ENCODE assay signal across 15 mouse cellular contexts in genomic region chr15:79379658-79380057, GRCm38 (mm10). TPM values are rescaled to one million over a fixed set of nuclear protein-coding genes. Genes with fewer than 3 reads are reported as not detected.
DNase-seq lines count a peak whose midpoint lies in the region; ATAC-seq and TF ChIP-seq lines count a peak whose summit lies in the region.
"Had no signal": no experiment of that assay in that cellular context is flagged by ENCODE, and none has a peak within 500 bp of the region (broad histone marks: within the 10 kb centered on the region; RNA-seq: fewer than 3 reads in every experiment).

No protein-coding gene starts in this region.

- peak overlapping the region; percentile 3 for H3K4me3 ChIP-seq in gastrocnemius, adult 2 months
- no peak overlapping the region for H3K4me3 ChIP-seq in heart, embryonic 15.5 days
- no peak overlapping the region for H3K4me3 ChIP-seq in layer of hippocampus, adult 2 months
- H3K4me3 ChIP-seq in olfactory bulb, adult 2 months (ENCODE audit: insufficient read depth, low read depth, low read length): no peak overlapping the region
- H3K4me3 ChIP-seq: limb, embryonic 10.5 days; limb, embryonic 15.5 days; liver, embryonic 13.5 days; neural tube, embryonic 12.5 days had no signal

- H3K36me3 ChIP-seq in heart, embryonic 15.5 days: peaks cover 27% of the 10 kb centered on the region

- peaks cover 52% of the 10 kb centered on the region for H3K4me1 ChIP-seq in heart, embryonic 15.5 days (replicated peaks)
- peaks cover 44% of the 10 kb centered on the region for H3K4me1 ChIP-seq in olfactory bulb, adult 2 months (ENCODE audit: control insufficient read depth, insufficient read depth, low read length)

- no peak for ATAC-seq in heart, embryonic 15.5 days (replicated peaks; ENCODE audit: insufficient number of reproducible peaks, insufficient read depth, low FRiP score, low read depth)
- ATAC-seq: midbrain, embryonic 16.5 days had no signal

- WGBS in heart, embryonic 15.5 days: 77% methylated on average over 7 of the region's 7 CpGs
- WGBS in olfactory bulb, adult 2 months: 89% methylated on average over 7 of the region's 7 CpGs

- intact Hi-C loops in gastrocnemius, adult 2 months (cut with DNase I): loop anchor here (2.0 kb wide), 1 partner anchor 23 kb away; the partner anchor contains the start of gene Tmem184b

- TF ChIP-seq POLR2A in olfactory bulb, adult 2 months (IDR thresholded peaks at IDR 0.05; ENCODE audit: insufficient read depth, low read depth, low read length): no peak

- no peak for DNase-seq in gastrocnemius, adult 2 months
- no peak for DNase-seq in gastrocnemius, postnatal 4 days (ENCODE audit: low spot score in 2 of 2)
- no peak for DNase-seq in heart, postnatal 4 days
- DNase-seq in layer of hippocampus, adult 2 months (ENCODE audit: low spot score in 2 of 2): no peak
- DNase-seq in layer of hippocampus, postnatal 36 days: no peak

- H3K4me2 ChIP-seq in heart, embryonic 15.5 days: no peak overlapping the region
- H3K4me2 ChIP-seq: limb, embryonic 15.5 days; liver, embryonic 13.5 days; midbrain, embryonic 11.5 days; neural tube, embryonic 12.5 days had no signal

- no peak overlapping the region for H3K9ac ChIP-seq in heart, embryonic 15.5 days
- H3K9ac ChIP-seq: limb, embryonic 15.5 days; liver, embryonic 13.5 days; neural tube, embryonic 12.5 days had no signal

- peak overlapping the region; percentile 95 for H3K27ac ChIP-seq in gastrocnemius, adult 2 months
- H3K27ac ChIP-seq in heart, embryonic 15.5 days: peak overlapping the region; percentile 90; the same call in 1 of the 2 replicates
- H3K27ac ChIP-seq in layer of hippocampus, adult 2 months: peak overlapping the region; percentile 40; the same call in 1 of the 2 replicates
- H3K27ac ChIP-seq in olfactory bulb, adult 2 months (ENCODE audit: insufficient read depth, low read depth, low read length): 0 out of 2 replicates have a peak overlapping the region, but pooled peaks have one; percentile 61
- H3K27ac ChIP-seq: kidney, postnatal 0 days; limb, embryonic 10.5 days; limb, embryonic 15.5 days; liver, embryonic 13.5 days; neural tube, embryonic 12.5 days had no signal

- TF ChIP-seq CTCF in gastrocnemius, adult 2 months (IDR thresholded peaks at IDR 0.05): no peak
- no peak for TF ChIP-seq CTCF in layer of hippocampus, adult 2 months (conservative IDR thresholded peaks at IDR 0.05)
- no peak for TF ChIP-seq CTCF in olfactory bulb, adult 2 months (IDR thresholded peaks at IDR 0.05; ENCODE audit: insufficient read depth, low read depth, low read length)

- no peaks in the 10 kb centered on the region for H3K9me3 ChIP-seq in heart, embryonic 15.5 days (replicated peaks)
- H3K9me3 ChIP-seq: limb, embryonic 10.5 days; limb, embryonic 15.5 days; liver, embryonic 13.5 days; neural tube, embryonic 12.5 days had no signal

- H3K27me3 ChIP-seq in heart, embryonic 15.5 days: no peaks in the 10 kb centered on the region
- H3K27me3 ChIP-seq: limb, embryonic 15.5 days; liver, embryonic 13.5 days; neural tube, embryonic 12.5 days; Patski had no signal

RNA-seq across cellular contexts. Expression of gene Tmem184b, which starts 23.7 kb away (rescaled TPM):
- total RNA-seq in gastrocnemius, adult 2 months (2021): 10 to 100 TPM; 26.1 to 36.7 TPM
- total RNA-seq in gastrocnemius, postnatal 4 days (2021): 10 to 100 TPM; 72.4 to 77.4 TPM
- 58.3 and 83.8 TPM in 2 replicates for polyA plus RNA-seq in heart, embryonic 15.5 days (2015; fragmentation: Nextera tagmentation; extraction: Ambion mirVana)
- total RNA-seq in heart, postnatal 4 days (2021): 10 to 100 TPM; 68.1 to 73.4 TPM
- total RNA-seq in layer of hippocampus, adult 2 months (2021): 10 to 100 TPM; 53.6 to 56.0 TPM
- 10 to 100 TPM; 50.5 to 51.0 TPM for total RNA-seq in layer of hippocampus, postnatal 36 days (2021)
- polyA plus RNA-seq in olfactory bulb, adult 2 months (2012; ENCODE audit: insufficient read depth, insufficient read length, low replicate concordance, missing spikeins): not detected in 2 replicates

RNA-seq across cellular contexts. Expression of gene Maff, which starts 33.2 kb away (rescaled TPM):
- 1 to 10 TPM; 4.0 to 8.8 TPM for total RNA-seq in gastrocnemius, adult 2 months (2021)
- total RNA-seq in gastrocnemius, postnatal 4 days (2021): 1 to 10 TPM; 3.8 to 4.0 TPM
- 3.5 and 3.8 TPM in 2 replicates for polyA plus RNA-seq in heart, embryonic 15.5 days (2015; fragmentation: Nextera tagmentation; extraction: Ambion mirVana)
- total RNA-seq in heart, postnatal 4 days (2021): 10 to 100 TPM in 1 of 2 experiments, 1 to 10 TPM in 1; 9.8 to 10.2 TPM
- 1 to 10 TPM in 1 of 2 experiments, under 1 TPM in 1; 0.87 to 1.8 TPM for total RNA-seq in layer of hippocampus, adult 2 months (2021)
- total RNA-seq in layer of hippocampus, postnatal 36 days (2021): 1 to 10 TPM; 1.4 to 2.3 TPM
- not detected in 2 replicates for polyA plus RNA-seq in olfactory bulb, adult 2 months (2012; ENCODE audit: insufficient read depth, insufficient read length, low replicate concordance, missing spikeins)

RNA-seq across cellular contexts. Expression of gene Pla2g6, which starts 51.5 kb away (rescaled TPM):
- total RNA-seq in gastrocnemius, adult 2 months (2021): 10 to 100 TPM; 19.4 to 20.1 TPM
- total RNA-seq in gastrocnemius, postnatal 4 days (2021): 10 to 100 TPM; 11.5 to 15.7 TPM
- polyA plus RNA-seq in heart, embryonic 15.5 days (2015; fragmentation: Nextera tagmentation; extraction: Ambion mirVana): 9.9 and 13.5 TPM in 2 replicates
- total RNA-seq in heart, postnatal 4 days (2021): 1 to 10 TPM; 8.4 to 9.6 TPM
- 10 to 100 TPM; 23.8 to 23.9 TPM for total RNA-seq in layer of hippocampus, adult 2 months (2021)
- total RNA-seq in layer of hippocampus, postnatal 36 days (2021): 10 to 100 TPM; 22.3 to 23.1 TPM
- polyA plus RNA-seq in olfactory bulb, adult 2 months (2012; ENCODE audit: insufficient read depth, insufficient read length, low replicate concordance, missing spikeins): not detected in 2 replicates

Comparison
In these comparisons a context has a peak if more than half of its experiments do, and no peak if none do; other contexts are left out.
1. H3K27ac ChIP-seq: peak in every context shown above with its lines; median percentile 95 in gastrocnemius, adult 2 months; 90 in heart, embryonic 15.5 days; 61 in olfactory bulb, adult 2 months; 40 in layer of hippocampus, adult 2 months.